Mouse (Mus musculus) megakaryocyte progenitor cell, adult 5-6 weeks (primary cell): Measurements from ENCODE around the gene Gm49776. TPM values are rescaled to one million over a fixed set of nuclear protein-coding genes. Genes with fewer than 3 reads are reported as not detected.

Experiments used
- ATAC-seq: replicated peaks from 2 replicates; pipeline ENCODE4 v1.8.0; 2016; ENCODE audit warnings: mild to moderate bottlenecking, moderate TSS enrichment, inconsistent platforms; ENCODE audit not compliant: poor library complexity
- total RNA-seq, 2 experiments: library from RNA; stranded (forward) in 1 of 2; stranded (reverse) in 1 of 2; fragments of 157-497, 149-512 nt in 1 of 2; fragments of 200-1000 nt in 1 of 2; gene quantifications; 2 replicates each; pipeline versions ENCODE4 v1.2.3 to v1.2.4; 2015 to 2017

Gene Gm49776
- total RNA-seq, 2 experiments from 2014 or later: 0.62 TPM; not detected in 1

DNA sequence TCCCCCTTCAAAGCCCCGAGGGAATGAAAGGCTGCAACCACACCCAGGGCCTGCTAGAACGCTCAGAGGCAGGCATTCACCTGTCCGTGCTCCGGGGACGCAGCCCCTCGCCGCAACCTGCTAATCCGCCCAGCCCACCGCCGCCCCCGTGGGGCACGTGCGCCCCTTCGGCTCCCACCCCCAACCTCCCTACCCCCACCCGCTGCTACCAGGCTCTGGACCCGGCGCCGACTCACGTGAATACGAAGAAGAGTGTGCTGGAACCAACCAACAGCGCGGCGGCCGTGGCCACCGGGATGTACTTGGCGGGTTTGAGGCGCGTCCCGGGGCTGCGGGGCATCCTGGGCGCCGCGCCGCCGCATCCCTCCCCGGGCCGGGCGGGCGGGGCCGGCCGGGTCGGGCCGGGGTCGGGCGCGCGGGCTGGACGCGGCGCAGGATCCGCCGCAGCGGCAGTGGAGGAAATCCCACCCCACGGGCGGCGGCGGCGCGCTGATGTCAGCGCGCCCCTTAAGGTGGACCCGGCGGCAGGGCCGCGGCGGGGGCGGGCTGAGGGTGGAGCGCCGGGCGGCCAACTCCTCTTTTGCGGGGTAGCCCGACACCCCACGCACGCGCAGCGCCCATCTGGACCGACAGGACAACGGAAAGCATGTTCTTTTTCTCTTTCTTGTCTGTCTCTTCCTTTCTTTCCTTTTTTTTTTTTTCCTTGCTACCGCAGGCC lies 23.3 kb downstream of the Gm49776 start, which contains the start of gene Zdhhc8:
Gene Zdhhc8 (minus strand): TSS at position 466 of the 718 bp plus-strand sequence.
- peak; percentile 36 for ATAC-seq

GRCm38 (mm10) chr16:18233919-18234670 lies 24.0 kb downstream of the Gm49776 start:
- peak; percentile 4; the same call in 1 of the 2 replicates for ATAC-seq

GRCm38 (mm10) chr16:18233451-18233850 lies 24.7 kb downstream of the Gm49776 start:
- no peak for ATAC-seq

DNA sequence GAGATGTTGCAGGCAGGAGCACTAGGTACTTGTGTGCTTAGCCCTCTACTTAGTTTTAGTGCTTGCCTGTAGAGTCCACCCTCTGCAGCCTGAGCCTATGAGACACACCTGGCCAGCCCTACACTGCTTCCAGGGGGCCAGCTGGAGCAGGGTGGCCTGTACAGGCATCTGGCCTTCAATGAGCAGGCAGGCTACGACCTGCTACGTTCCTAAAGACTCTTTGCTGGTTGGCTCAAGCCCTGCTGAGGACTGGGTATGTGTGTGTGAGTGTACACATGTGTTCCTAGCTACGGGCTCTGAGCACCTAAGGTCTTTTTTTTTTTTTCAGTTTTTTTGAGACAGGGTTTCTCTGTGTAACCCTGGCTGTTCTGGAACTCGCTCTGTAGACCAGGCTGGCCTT lies 26.7 kb downstream of the Gm49776 start:
- ATAC-seq: no peak

GRCm38 (mm10) chr16:18231047-18231446 lies 27.1 kb downstream of the Gm49776 start:
- no peak for ATAC-seq

DNA sequence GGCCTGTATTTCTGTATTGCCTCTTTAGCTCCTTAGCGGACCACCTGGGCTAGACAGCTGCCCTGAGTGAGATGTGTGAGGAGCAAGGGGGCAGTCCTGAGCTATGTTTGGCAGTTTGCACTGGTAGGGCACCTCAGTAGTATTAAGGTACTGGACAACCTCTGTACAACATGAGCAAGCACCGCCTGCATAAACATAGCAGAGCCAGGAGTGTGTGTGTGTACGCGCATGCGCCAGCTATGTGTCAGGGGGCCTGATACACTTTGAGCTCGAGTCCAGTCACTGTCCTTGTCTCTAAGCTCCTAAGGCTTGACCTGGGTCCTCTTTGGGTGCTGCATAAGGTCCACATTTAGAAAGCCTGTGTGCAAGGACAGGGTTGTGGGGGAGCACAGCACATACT lies 27.5 kb downstream of the Gm49776 start:
- no peak for ATAC-seq

- ATAC-seq: no peak
Observed at GRCm38 (mm10) chr16:18229622-18230021, 28.5 kb downstream of the Gm49776 start.

DNA sequence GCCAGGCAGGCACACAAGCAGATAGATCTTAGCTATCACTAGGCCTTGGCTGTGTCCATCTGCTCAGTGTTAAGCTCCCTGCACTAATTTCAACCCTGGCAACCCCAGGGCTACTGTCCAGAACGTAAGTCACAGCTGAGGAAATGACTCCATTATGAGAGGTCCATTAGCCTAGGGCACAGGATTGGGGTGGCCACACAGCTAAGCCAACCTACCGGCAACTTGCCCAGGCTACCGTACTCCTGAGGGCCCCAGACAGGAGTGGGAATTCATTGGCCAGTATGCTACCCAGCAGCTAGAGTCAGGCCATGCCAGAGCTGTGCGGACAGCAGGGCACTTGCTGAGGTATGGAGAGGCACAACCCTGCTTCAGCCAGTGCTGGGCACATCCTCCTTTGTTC lies 29.3 kb downstream of the Gm49776 start:
- no peak for ATAC-seq

DNA sequence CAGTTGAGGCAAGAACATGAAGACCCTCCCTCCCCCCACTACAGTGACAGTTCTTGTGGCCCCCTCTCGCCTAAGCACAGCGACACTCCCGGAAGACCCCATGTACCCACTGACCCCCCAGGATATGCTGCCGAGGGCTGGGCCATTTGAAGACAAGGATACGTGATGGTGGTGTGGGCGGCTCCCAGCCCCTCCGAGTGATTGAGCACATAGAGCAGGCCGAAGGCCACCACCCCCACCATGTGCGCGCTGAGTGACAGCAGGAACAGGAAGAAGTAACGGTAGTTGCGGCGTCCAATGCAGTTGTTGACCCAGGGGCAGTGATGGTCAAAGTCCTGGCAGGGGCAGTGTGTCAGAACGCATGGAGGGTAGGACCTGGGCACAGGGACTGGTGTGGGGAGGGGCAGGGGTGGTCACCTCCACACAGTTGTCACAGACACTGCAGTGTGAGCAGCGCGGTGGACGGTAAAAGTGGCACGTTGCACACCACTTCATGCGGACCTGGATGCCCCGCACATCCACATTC lies 30.2 kb downstream of the Gm49776 start:
- ATAC-seq: no peak

DNA sequence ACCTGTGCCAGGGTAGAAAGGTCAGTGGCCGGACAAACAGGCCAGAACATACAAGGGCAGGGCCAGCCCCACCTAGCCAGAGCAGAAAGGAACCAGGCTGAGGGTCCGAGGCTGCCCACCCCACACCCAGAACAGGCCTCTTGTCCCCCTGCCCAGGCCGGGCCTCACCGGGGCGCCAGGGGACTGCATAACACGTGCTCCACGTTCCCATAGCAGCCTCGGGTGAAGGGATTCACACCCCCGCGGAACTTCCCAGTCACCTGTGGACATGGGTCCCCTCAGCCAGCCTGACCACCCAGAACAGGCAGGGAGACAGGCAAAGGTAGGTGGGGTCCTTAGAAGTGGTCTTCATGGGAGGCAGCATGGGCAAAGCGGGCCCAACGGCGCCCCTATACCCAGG lies 30.9 kb downstream of the Gm49776 start:
- ATAC-seq: no peak

- no peak for ATAC-seq
Observed at GRCm38 (mm10) chr16:18222188-18222587, 35.9 kb downstream of the Gm49776 start.

GRCm38 (mm10) chr16:18221543-18221898 lies 36.6 kb downstream of the Gm49776 start:
- no peak for ATAC-seq

GRCm38 (mm10) chr16:18220856-18221542 lies 37.1 kb downstream of the Gm49776 start:
- no peak for ATAC-seq

DNA sequence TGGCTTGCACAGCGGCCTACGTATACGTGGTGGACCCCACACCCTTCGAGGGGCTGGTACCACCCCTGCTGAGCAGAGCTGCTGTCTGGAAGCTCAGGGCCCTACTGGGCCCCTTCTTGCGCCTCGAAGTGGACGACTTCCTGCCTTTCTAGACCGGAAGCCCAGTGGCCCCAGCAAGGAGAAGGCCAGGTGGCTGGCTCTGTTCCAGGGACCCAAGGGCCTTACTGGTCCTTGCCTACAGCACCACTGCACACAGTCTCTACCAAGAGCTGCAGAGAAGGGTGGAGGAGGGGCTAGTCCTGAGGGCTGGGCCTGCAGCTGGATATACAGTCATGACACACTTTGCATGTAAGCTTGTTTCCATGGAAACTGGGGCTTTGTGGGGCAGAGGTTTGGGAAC lies 38.1 kb downstream of the Gm49776 start:
- peak; percentile 54 for ATAC-seq

GRCm38 (mm10) chr16:18218580-18218996 lies 39.5 kb downstream of the Gm49776 start:
- ATAC-seq: no peak

DNA sequence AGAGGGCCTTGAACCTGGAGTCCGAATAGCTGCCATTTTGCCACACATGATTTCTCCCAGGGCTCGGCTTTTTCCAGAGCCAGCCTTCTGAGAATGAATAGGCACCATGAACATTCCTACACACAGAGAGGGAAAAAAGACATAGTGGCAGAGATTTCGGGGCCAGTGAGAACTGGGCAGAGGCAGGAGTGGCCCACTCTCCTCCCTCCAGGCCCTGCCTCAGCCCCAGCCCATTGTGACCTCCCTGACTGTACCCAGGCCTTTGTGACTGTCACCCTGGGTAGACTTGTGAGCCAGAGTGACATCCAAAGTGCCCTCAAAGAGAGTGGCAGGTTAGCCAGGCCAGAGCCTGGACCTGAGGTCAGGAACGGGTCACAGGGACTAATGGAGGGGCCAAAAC lies 40.5 kb downstream of the Gm49776 start, which contains the start of gene Ccdc188:
Gene Ccdc188 (plus strand): TSS at position 301 of the 400 bp plus-strand sequence.
- ATAC-seq: no peak

DNA sequence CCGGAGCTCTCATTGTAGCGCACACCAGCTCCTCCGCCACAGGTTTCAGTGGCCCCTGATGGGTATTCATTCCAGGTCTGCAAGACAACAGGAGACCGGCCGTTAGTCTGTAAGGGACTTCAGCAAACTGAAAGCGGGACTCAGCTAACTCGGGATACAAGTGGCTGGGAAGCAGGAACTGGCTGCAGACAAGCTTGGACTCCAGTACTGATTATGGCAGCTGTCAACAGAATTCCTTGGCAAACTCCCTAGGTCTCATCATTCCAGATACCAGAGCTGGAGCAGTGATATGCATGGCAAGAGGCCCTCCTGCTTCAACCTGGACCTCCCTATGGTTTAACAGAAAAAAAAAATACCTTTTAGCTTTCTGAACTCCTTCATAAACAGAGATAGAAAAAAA lies 43.3 kb downstream of the Gm49776 start:
- no peak for ATAC-seq

DNA sequence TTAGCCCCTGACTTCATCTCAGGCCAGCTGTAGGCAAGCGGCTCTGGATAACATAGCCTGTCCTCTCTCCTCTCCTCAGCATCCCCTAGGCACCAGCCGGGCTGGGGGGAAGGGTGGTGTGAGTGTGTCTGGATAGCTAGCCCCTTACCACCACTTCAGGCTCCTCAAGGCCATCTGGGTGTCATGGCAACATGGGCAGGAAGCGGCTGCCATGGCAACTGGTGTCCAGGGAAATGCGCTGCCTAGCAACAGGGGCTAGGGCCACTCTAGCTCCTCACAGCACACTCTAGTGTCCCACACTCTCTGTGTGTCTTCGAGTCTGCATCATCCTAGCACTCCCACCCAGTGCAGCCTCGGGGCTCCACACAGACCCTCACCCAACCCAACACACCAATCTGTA lies 44.4 kb downstream of the Gm49776 start:
- no peak for ATAC-seq

GRCm38 (mm10) chr16:18211417-18212171 lies 46.5 kb downstream of the Gm49776 start:
- peak; percentile 78 for ATAC-seq

DNA sequence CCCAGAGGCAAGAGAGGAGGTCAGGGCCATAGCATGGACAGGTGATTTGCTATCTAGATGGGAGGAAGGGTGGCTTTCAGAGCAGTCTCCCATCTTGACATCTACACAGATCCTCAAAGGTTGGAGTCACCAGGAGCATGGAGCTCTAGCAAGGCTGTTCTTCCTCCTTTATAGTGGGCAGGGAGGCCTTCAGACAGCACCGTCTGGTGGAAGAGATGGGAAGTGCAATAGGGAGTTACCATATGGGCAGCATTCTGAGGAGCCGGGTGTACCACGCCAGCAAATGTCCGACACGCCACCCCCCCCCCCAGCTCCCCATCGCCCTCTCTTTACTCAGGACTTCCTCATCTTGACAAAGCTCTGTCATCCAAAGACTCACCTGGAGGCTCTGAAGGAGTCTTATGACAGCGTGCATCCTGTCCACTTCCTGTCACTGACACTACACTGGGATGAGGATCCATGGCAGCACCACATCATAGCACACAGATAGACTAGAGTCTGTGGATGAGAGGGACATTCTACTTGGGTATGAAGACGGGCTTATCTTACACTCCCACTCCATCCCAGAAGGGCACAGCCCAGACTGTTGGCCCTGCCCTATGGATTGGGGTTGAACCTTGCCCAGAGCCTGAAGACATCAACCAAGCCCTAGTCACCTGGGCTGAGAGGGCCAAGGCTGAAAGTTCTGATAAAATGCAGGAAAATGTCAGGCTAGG lies 47.3 kb downstream of the Gm49776 start:
- ATAC-seq: peak; percentile 88
